Mouse (Mus musculus): ENCODE data around the gene Trpv1. TPM values are rescaled to one million over a fixed set of nuclear protein-coding genes. Genes with fewer than 3 reads are reported as not detected.

The Trpv1 gene
- total and polyA plus RNA-seq, 3 experiments: not detected

DNA sequence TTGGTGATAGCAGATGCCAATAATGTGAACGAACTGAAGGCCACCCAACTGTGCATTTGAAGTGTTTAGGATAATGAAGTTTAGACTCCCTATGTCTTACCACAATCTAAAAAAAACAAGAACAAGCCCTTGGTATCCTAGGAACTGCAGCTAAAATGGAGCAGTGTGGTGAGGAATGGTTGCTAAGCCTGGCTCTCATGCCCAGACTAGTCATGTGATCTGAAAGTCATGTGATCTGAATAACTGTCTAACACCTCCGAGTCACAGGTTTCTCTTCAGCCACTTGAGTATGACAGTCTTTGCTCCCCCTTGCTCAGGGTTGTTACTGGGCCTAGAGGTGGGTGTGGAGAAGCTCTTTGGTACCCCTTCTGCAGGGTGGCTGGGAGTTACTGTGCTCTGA lies 1.6 kb upstream of the Trpv1 start:
- no peaks in the 10 kb centered on the region for H3K4me1 ChIP-seq (ENCODE audit: control insufficient read depth in 1 of 2, insufficient read depth in 2 of 2, low read length in 2 of 2)

GRCm38 (mm10) chr11:73235990-73236701 lies 2.1 kb downstream of the Trpv1 start:
- TF ChIP-seq MAFK (IDR thresholded peaks at IDR 0.05; ENCODE audit: borderline replicate concordance, low read depth, low read length): no peak
- TF ChIP-seq MEF2A (IDR thresholded peaks at IDR 0.05; ENCODE audit: extremely low read depth, insufficient replicate concordance, low read depth, low read length, poor library complexity, severe bottlenecking): no peak
- TF ChIP-seq ZKSCAN1 (IDR thresholded peaks at IDR 0.05; ENCODE audit: low read depth, low read length): no peak
- TF ChIP-seq CTCF (IDR thresholded peaks at IDR 0.05 in 2 of 3, conservative IDR thresholded peaks at IDR 0.05 in 1 of 3; ENCODE audit: control insufficient read depth in 1 of 3, insufficient read depth in 1 of 3, low read depth in 2 of 3, low read length in 3 of 3, poor library complexity in 1 of 3, severe bottlenecking in 1 of 3): no peak
- TF ChIP-seq USF1 (IDR thresholded peaks at IDR 0.05; ENCODE audit: low read depth, low read length): no peak
- no peak for TF ChIP-seq TAL1 (IDR thresholded peaks at IDR 0.05; ENCODE audit: low read length)
- no peak for TF ChIP-seq POLR2AphosphoS2 (IDR thresholded peaks at IDR 0.05; ENCODE audit: low read length)
- TF ChIP-seq GATA1 (IDR thresholded peaks at IDR 0.05; ENCODE audit: low read depth, low read length): no peak
- TF ChIP-seq MYC (IDR thresholded peaks at IDR 0.05; ENCODE audit: low read depth, low read length): no peak
- no peaks in the 10 kb centered on the region for H3K79me2 ChIP-seq (ENCODE audit: control insufficient read depth, insufficient read depth, low read length, poor library complexity)
- no peaks in the 10 kb centered on the region for H3K36me3 ChIP-seq (ENCODE audit: control insufficient read depth in 1 of 2, insufficient read depth in 2 of 2, low read length in 2 of 2)
- no peak overlapping the region for H3K9ac ChIP-seq (ENCODE audit: control insufficient read depth, low read depth, low read length, poor library complexity, severe bottlenecking)
- no peak for DNase-seq (ENCODE audit: low read depth, low spot score)
- H3K27ac ChIP-seq (ENCODE audit: control insufficient read depth, low read depth, low read length): no peak overlapping the region
- no peaks in the 10 kb centered on the region for H3K27me3 ChIP-seq (ENCODE audit: control insufficient read depth in 1 of 2, insufficient read depth in 2 of 2, low read length in 2 of 2)
- H3K4me1 ChIP-seq (ENCODE audit: control insufficient read depth in 1 of 2, insufficient read depth in 2 of 2, low read length in 2 of 2): no peaks in the 10 kb centered on the region
- H3K4me3 ChIP-seq (ENCODE audit: control insufficient read depth in 1 of 2, insufficient read depth in 1 of 2, low read depth in 2 of 2, low read length in 2 of 2): no peak overlapping the region
- H3K9me3 ChIP-seq (replicated peaks; ENCODE audit: insufficient read depth, low read length): no peaks in the 10 kb centered on the region

More for the DNA sequence above, 1.6 kb upstream of the Trpv1 start:
- TF ChIP-seq USF1 (IDR thresholded peaks at IDR 0.05; ENCODE audit: low read depth, low read length) (peak; percentile 88), ELF1 (IDR thresholded peaks at IDR 0.05; ENCODE audit: low read depth, low read length) (no peak), KAT2A (conservative IDR thresholded peaks at IDR 0.05; ENCODE audit: low read depth, low read length) (no peak), E2F4 (IDR thresholded peaks at IDR 0.05; ENCODE audit: borderline replicate concordance, low read depth, low read length) (no peak), USF2 (IDR thresholded peaks at IDR 0.05; ENCODE audit: borderline replicate concordance in 1 of 2, insufficient read depth in 1 of 2, low read depth in 1 of 2, low read length in 2 of 2) (peak in 1 of 2 experiments; percentile 77; a peak in 2 of 4 replicates)
- no peak overlapping the region for H3K9ac ChIP-seq (ENCODE audit: control insufficient read depth, low read depth, low read length, poor library complexity, severe bottlenecking)
- no peaks in the 10 kb centered on the region for H3K27me3 ChIP-seq (ENCODE audit: control insufficient read depth in 1 of 2, insufficient read depth in 2 of 2, low read length in 2 of 2)
- H3K9me3 ChIP-seq (replicated peaks; ENCODE audit: insufficient read depth, low read length): no peaks in the 10 kb centered on the region
- DNase-seq (ENCODE audit: low read depth, low spot score): peak; percentile 9
- H3K27ac ChIP-seq (ENCODE audit: control insufficient read depth, low read depth, low read length): no peak overlapping the region
- H3K36me3 ChIP-seq (ENCODE audit: control insufficient read depth in 1 of 2, insufficient read depth in 2 of 2, low read length in 2 of 2): no peaks in the 10 kb centered on the region
- no peaks in the 10 kb centered on the region for H3K79me2 ChIP-seq (ENCODE audit: control insufficient read depth, insufficient read depth, low read length, poor library complexity)
- H3K4me3 ChIP-seq (ENCODE audit: control insufficient read depth in 1 of 2, insufficient read depth in 1 of 2, low read depth in 2 of 2, low read length in 2 of 2): no peak overlapping the region

- H3K9ac ChIP-seq (ENCODE audit: control insufficient read depth, low read depth, low read length, poor library complexity, severe bottlenecking): no peak overlapping the region
- no peaks in the 10 kb centered on the region for H3K9me3 ChIP-seq (replicated peaks; ENCODE audit: insufficient read depth, low read length)
- no peak overlapping the region for H3K27ac ChIP-seq (ENCODE audit: control insufficient read depth, low read depth, low read length)
- TF ChIP-seq TAL1 (IDR thresholded peaks at IDR 0.05; ENCODE audit: low read length): no peak
- TF ChIP-seq POLR2AphosphoS2 (IDR thresholded peaks at IDR 0.05; ENCODE audit: low read length): no peak
- TF ChIP-seq MEF2A (IDR thresholded peaks at IDR 0.05; ENCODE audit: extremely low read depth, insufficient replicate concordance, low read depth, low read length, poor library complexity, severe bottlenecking): no peak
- no peak for TF ChIP-seq GATA1 (IDR thresholded peaks at IDR 0.05; ENCODE audit: low read depth, low read length)
- TF ChIP-seq E2F4 (IDR thresholded peaks at IDR 0.05; ENCODE audit: borderline replicate concordance, low read depth, low read length): no peak
- no peak for TF ChIP-seq POLR2AphosphoS5 (IDR thresholded peaks at IDR 0.05; ENCODE audit: borderline replicate concordance, low read depth, low read length)
- no peak for TF ChIP-seq BHLHE40 (IDR thresholded peaks at IDR 0.05; ENCODE audit: borderline replicate concordance, low read depth, low read length)
- no peak for TF ChIP-seq MYC (IDR thresholded peaks at IDR 0.05; ENCODE audit: low read depth, low read length)
- no peak for TF ChIP-seq GABPA (IDR thresholded peaks at IDR 0.05; ENCODE audit: low read depth, low read length)
- TF ChIP-seq MAZ (IDR thresholded peaks at IDR 0.05; ENCODE audit: low read depth, low read length): no peak
- TF ChIP-seq NELFE (IDR thresholded peaks at IDR 0.05; ENCODE audit: low read depth, low read length): no peak
- TF ChIP-seq ZC3H11A (IDR thresholded peaks at IDR 0.05; ENCODE audit: low read depth, low read length): no peak
- no peak for DNase-seq (ENCODE audit: low read depth, low spot score)
- H3K36me3 ChIP-seq (ENCODE audit: control insufficient read depth in 1 of 2, insufficient read depth in 2 of 2, low read length in 2 of 2): no peaks in the 10 kb centered on the region
- no peak overlapping the region for H3K4me3 ChIP-seq (ENCODE audit: control insufficient read depth in 1 of 2, insufficient read depth in 1 of 2, low read depth in 2 of 2, low read length in 2 of 2)
- H3K27me3 ChIP-seq (ENCODE audit: control insufficient read depth in 1 of 2, insufficient read depth in 2 of 2, low read length in 2 of 2): no peaks in the 10 kb centered on the region
- H3K4me1 ChIP-seq (ENCODE audit: control insufficient read depth in 1 of 2, insufficient read depth in 2 of 2, low read length in 2 of 2): no peaks in the 10 kb centered on the region
- no peaks in the 10 kb centered on the region for H3K79me2 ChIP-seq (ENCODE audit: control insufficient read depth, insufficient read depth, low read length, poor library complexity)
These were observed 2.6 kb downstream of the Trpv1 start for GRCm38 (mm10) chr11:73236731-73237130.

Data from MEL (cell line).